Mouse (Mus musculus) forebrain, embryonic 16.5 days (tissue): ENCODE results near the gene Itpr2. TPM values are rescaled to one million over a fixed set of nuclear protein-coding genes. Genes with fewer than 3 reads are reported as not detected.

Source experiments
- ATAC-seq: fragments of 200-750 bp; cut with Nextera tagmentation; 2 replicates; pipeline ENCODE4 v1.8.0; 2017; ENCODE audit warnings: mild to moderate bottlenecking, moderate library complexity
- H3K27ac ChIP-seq: fragments of 300-500 bp; sonication (generic); 2 replicates; pipeline ENCODE4 v1.5.1; 2014; ENCODE audit warnings: low read length, control low read depth
- H3K27me3 ChIP-seq: fragments of 300-500 bp; sonication (generic); replicated peaks from 2 replicates; pipeline ENCODE4 v1.6.1; 2014; ENCODE audit warnings: low read length; ENCODE audit not compliant: control insufficient read depth, insufficient read depth
- H3K36me3 ChIP-seq: fragments of 300-500 bp; sonication (generic); 2 replicates; pipeline ENCODE4 v1.6.1; 2014; ENCODE audit not compliant: control insufficient read depth, insufficient read depth
- H3K4me1 ChIP-seq: fragments of 300-500 bp; sonication (generic); replicated peaks from 2 replicates; pipeline ENCODE4 v1.6.1; 2014; ENCODE audit warnings: low read length; ENCODE audit not compliant: control insufficient read depth, insufficient read depth
- H3K4me2 ChIP-seq: fragments of 300-500 bp; sonication (generic); 2 replicates; pipeline ENCODE4 v1.6.1; 2014; ENCODE audit warnings: mild to moderate bottlenecking, low read length, control low read depth
- H3K4me3 ChIP-seq: fragments of 300-500 bp; sonication (generic); replicated peaks from 2 replicates; pipeline ENCODE4 v1.5.1; 2014; ENCODE audit warnings: mild to moderate bottlenecking, low read length, control low read depth
- H3K9ac ChIP-seq: fragments of 300-500 bp; sonication (generic); replicated peaks from 2 replicates; pipeline ENCODE4 v1.6.1; 2014; ENCODE audit warnings: low read depth, low read length, control low read depth
- H3K9me3 ChIP-seq: fragments of 300-500 bp; sonication (generic); 2 replicates; pipeline ENCODE4 v1.6.1; 2016; ENCODE audit warnings: low read length; ENCODE audit not compliant: control insufficient read depth
- WGBS: fragments of 180-500 bp; shearing (Covaris S2); extraction: QIAGEN DNeasy Blood & Tissue Kit; methylation state at CpG from one replicate; pipeline ENCODE4 v1.1.7; 2014; 5-methylcytosine and 5-hydroxymethylcytosine counted together
- polyA plus RNA-seq: library from polyadenylated mRNA; unstranded; fragments of >200 nt; fragmentation: Nextera tagmentation; extraction: Ambion mirVana; gene quantifications from 2 replicates; pipeline ENCODE4 v1.2.1, GENCODE M21; 2015

The Itpr2 gene
- polyA plus RNA-seq, 1 experiment from 2014 or later = 4.7 TPM

- WGBS = 56% methylated on average over 2 of the region's 2 CpGs
- ATAC-seq = no peak
- H3K4me2 ChIP-seq = no peak overlapping the region
- no peak overlapping the region for H3K27ac ChIP-seq
- H3K9me3 ChIP-seq = no peaks in the 10 kb centered on the region
- no peaks in the 10 kb centered on the region for H3K4me1 ChIP-seq
- H3K4me3 ChIP-seq = no peak overlapping the region
- H3K36me3 ChIP-seq = no peaks in the 10 kb centered on the region
- H3K9ac ChIP-seq = no peak overlapping the region
- H3K27me3 ChIP-seq = no peaks in the 10 kb centered on the region
Observed at GRCm38 (mm10) chr6:146371511-146371910, 130.5 kb downstream of the Itpr2 start.

GRCm38 (mm10) chr6:146366180-146366579 lies 135.8 kb downstream of the Itpr2 start:
- no peak for ATAC-seq
- no peak overlapping the region for H3K9ac ChIP-seq
- no peaks in the 10 kb centered on the region for H3K9me3 ChIP-seq
- H3K36me3 ChIP-seq = no peaks in the 10 kb centered on the region
- 85% methylated on average over 4 of the region's 4 CpGs for WGBS
- no peaks in the 10 kb centered on the region for H3K27me3 ChIP-seq
- H3K4me1 ChIP-seq = no peaks in the 10 kb centered on the region
- H3K4me3 ChIP-seq = no peak overlapping the region
- no peak overlapping the region for H3K27ac ChIP-seq
- H3K4me2 ChIP-seq = no peak overlapping the region

GRCm38 (mm10) chr6:146357911-146358310 lies 144.1 kb downstream of the Itpr2 start:
- Histone ChIP-seq H3K4me1 (no peaks in the 10 kb centered on the region), H3K27me3 (no peaks in the 10 kb centered on the region), H3K9ac (no peak overlapping the region), H3K36me3 (no peaks in the 10 kb centered on the region), H3K27ac (no peak overlapping the region), H3K9me3 (no peaks in the 10 kb centered on the region), H3K4me2 (no peak overlapping the region), H3K4me3 (no peak overlapping the region)
- WGBS = 74% methylated on average over 4 of the region's 4 CpGs
- ATAC-seq = no peak

- ATAC-seq = no peak
- H3K9me3 ChIP-seq = no peaks in the 10 kb centered on the region
- WGBS = 54% methylated on average over 9 of the region's 9 CpGs
- H3K4me2 ChIP-seq = no peak overlapping the region
- H3K9ac ChIP-seq = no peak overlapping the region
- no peak overlapping the region for H3K27ac ChIP-seq
- no peaks in the 10 kb centered on the region for H3K27me3 ChIP-seq
- H3K36me3 ChIP-seq = no peaks in the 10 kb centered on the region
- no peaks in the 10 kb centered on the region for H3K4me1 ChIP-seq
- no peak overlapping the region for H3K4me3 ChIP-seq
Observed at GRCm38 (mm10) chr6:146352258-146352805, 149.7 kb downstream of the Itpr2 start.

GRCm38 (mm10) chr6:146351816-146352215 lies 150.2 kb downstream of the Itpr2 start:
- no peak overlapping the region for H3K27ac ChIP-seq
- H3K4me1 ChIP-seq = no peaks in the 10 kb centered on the region
- H3K4me2 ChIP-seq = no peak overlapping the region
- no peak overlapping the region for H3K4me3 ChIP-seq
- H3K9ac ChIP-seq = no peak overlapping the region
- no peaks in the 10 kb centered on the region for H3K9me3 ChIP-seq
- 67% methylated on average over 7 of the region's 7 CpGs for WGBS
- no peak for ATAC-seq
- no peaks in the 10 kb centered on the region for H3K27me3 ChIP-seq
- no peaks in the 10 kb centered on the region for H3K36me3 ChIP-seq

GRCm38 (mm10) chr6:146347568-146347967 lies 154.5 kb downstream of the Itpr2 start:
- WGBS = 44% methylated on average over 4 of the region's 4 CpGs

GRCm38 (mm10) chr6:146346545-146347195 lies 155.4 kb downstream of the Itpr2 start:
- H3K4me3 ChIP-seq = no peak overlapping the region
- peaks cover 10% of the 10 kb centered on the region for H3K4me1 ChIP-seq
- H3K27ac ChIP-seq = no peak overlapping the region
- H3K9ac ChIP-seq = no peak overlapping the region
- H3K4me2 ChIP-seq = no peak overlapping the region
- 93% methylated on average over 8 of the region's 8 CpGs for WGBS
- H3K36me3 ChIP-seq = no peaks in the 10 kb centered on the region
- H3K9me3 ChIP-seq = no peaks in the 10 kb centered on the region
- ATAC-seq = no peak
- no peaks in the 10 kb centered on the region for H3K27me3 ChIP-seq

More at GRCm38 (mm10) chr6:146347568-146347967, 154.5 kb downstream of the Itpr2 start:
- ATAC-seq = no peak
- H3K4me2 ChIP-seq = no peak overlapping the region
- no peak overlapping the region for H3K9ac ChIP-seq
- no peaks in the 10 kb centered on the region for H3K27me3 ChIP-seq
- H3K4me1 ChIP-seq = peaks cover 10% of the 10 kb centered on the region
- H3K4me3 ChIP-seq = no peak overlapping the region
- H3K9me3 ChIP-seq = no peaks in the 10 kb centered on the region
- H3K27ac ChIP-seq = no peak overlapping the region
- H3K36me3 ChIP-seq = no peaks in the 10 kb centered on the region

GRCm38 (mm10) chr6:146344732-146345131 lies 157.3 kb downstream of the Itpr2 start:
- H3K9ac ChIP-seq = no peak overlapping the region
- H3K27me3 ChIP-seq = no peaks in the 10 kb centered on the region
- ATAC-seq = no peak
- H3K4me3 ChIP-seq = no peak overlapping the region
- peaks cover 10% of the 10 kb centered on the region for H3K4me1 ChIP-seq
- WGBS = 94% methylated on average over 3 of the region's 3 CpGs
- H3K27ac ChIP-seq = no peak overlapping the region
- H3K9me3 ChIP-seq = no peaks in the 10 kb centered on the region
- H3K4me2 ChIP-seq = no peak overlapping the region
- no peaks in the 10 kb centered on the region for H3K36me3 ChIP-seq

- Histone ChIP-seq H3K4me2 (no peak overlapping the region), H3K27ac (no peak overlapping the region), H3K36me3 (no peaks in the 10 kb centered on the region), H3K4me3 (no peak overlapping the region), H3K9ac (no peak overlapping the region), H3K4me1 (peaks cover 10% of the 10 kb centered on the region), H3K27me3 (no peaks in the 10 kb centered on the region), H3K9me3 (no peaks in the 10 kb centered on the region)
- 33% methylated on average over 10 of the region's 10 CpGs for WGBS
- no peak for ATAC-seq
Observed at GRCm38 (mm10) chr6:146343671-146344384, 158.2 kb downstream of the Itpr2 start.
